Mouse (Mus musculus) embryonic facial prominence, embryonic 10.5 days (tissue): Measurements from ENCODE around the gene Cacna1c. TPM values are rescaled to one million over a fixed set of nuclear protein-coding genes. Genes with fewer than 3 reads are reported as not detected.

Source experiments
- DNase-seq: peaks from one replicate; pipeline ENCODE4 v3.0.0-alpha.2; 2017; ENCODE audit warnings: low spot score
- H3K27ac ChIP-seq: fragments of 300-500 bp; sonication (generic); replicated peaks from 2 replicates; pipeline ENCODE4 v1.5.1; 2016; ENCODE audit warnings: mild to moderate bottlenecking
- H3K27me3 ChIP-seq: fragments of 300-500 bp; sonication (generic); replicated peaks from 2 replicates; pipeline ENCODE4 v1.6.1; 2016; ENCODE audit warnings: low read depth, mild to moderate bottlenecking; ENCODE audit not compliant: poor library complexity, severe bottlenecking
- H3K36me3 ChIP-seq: fragments of 300-500 bp; sonication (generic); replicated peaks from 2 replicates; pipeline ENCODE4 v1.6.1; 2016; ENCODE audit warnings: mild to moderate bottlenecking, moderate library complexity
- H3K4me1 ChIP-seq: fragments of 300-500 bp; sonication (generic); 2 replicates; pipeline ENCODE4 v1.6.1; 2016
- H3K4me3 ChIP-seq: fragments of 300-500 bp; sonication (generic); 2 replicates; pipeline ENCODE4 v1.5.1; 2016; ENCODE audit warnings: mild to moderate bottlenecking, moderate library complexity
- H3K9me3 ChIP-seq: fragments of 300-500 bp; sonication (generic); 2 replicates; pipeline ENCODE4 v1.6.1; 2016; ENCODE audit warnings: mild to moderate bottlenecking
- WGBS: fragments of 180-500 bp; shearing (Covaris S2); methylation state at CpG from one replicate; pipeline ENCODE4 v1.1.7; 2016; 5-methylcytosine and 5-hydroxymethylcytosine counted together
- polyA plus RNA-seq: library from polyadenylated mRNA; unstranded; fragments of >200 nt; fragmentation: Nextera tagmentation; extraction: Ambion mirVana; gene quantifications from 2 replicates; pipeline ENCODE4 v1.2.1, GENCODE M21; 2016

The Cacna1c gene
- polyA plus RNA-seq, 1 experiment from 2014 or later, result 4.9 TPM

DNA sequence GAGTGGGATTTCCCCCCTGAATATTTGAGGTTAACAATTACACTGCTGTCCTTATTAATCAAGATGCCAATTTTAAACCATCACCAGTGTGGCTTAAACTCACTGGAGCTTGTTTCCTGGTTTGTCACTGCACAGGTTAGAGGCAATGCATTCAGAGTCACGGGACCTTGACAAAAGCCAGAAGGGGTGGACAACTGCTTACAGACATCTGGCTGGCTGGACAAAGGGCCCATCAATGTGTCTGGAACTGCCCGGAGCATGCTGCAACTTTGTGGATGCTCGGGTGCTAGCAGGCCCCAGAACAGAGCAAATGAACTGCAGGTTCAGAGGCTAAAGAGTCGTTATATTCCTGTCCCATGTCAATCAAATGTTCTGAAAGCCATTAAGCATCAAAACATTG, 456.9 kb downstream of the Cacna1c start:
- Histone ChIP-seq H3K9me3 (no peaks in the 10 kb centered on the region), H3K27ac (no peak overlapping the region), H3K4me3 (no peak overlapping the region), H3K36me3 (no peaks in the 10 kb centered on the region), H3K27me3 (no peaks in the 10 kb centered on the region), H3K4me1 (no peaks in the 10 kb centered on the region)
- 69% methylated on average over 4 of the region's 4 CpGs for WGBS
- DNase-seq, result no peak

DNA sequence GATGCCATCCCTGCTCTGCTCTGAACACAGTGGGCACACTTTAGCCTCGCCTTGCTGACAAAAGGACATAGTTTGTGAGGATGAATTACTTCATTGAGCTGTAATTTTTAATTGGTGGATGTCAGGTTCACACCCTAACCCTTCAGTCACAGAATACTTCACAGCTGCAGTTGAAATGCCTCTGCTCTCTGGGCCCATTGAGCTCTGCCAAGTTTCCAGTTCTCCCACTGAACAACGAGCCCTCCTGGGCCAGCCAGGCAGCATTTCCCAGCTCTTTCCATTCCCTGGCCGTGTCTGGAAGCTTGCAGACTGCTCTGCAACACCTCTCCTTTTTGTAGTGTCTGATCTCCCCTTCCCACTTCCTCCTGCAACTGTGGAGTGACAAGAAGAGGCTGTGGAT, 457.6 kb downstream of the Cacna1c start:
- 69% methylated on average over 3 of the region's 3 CpGs for WGBS
- Histone ChIP-seq H3K27me3 (no peaks in the 10 kb centered on the region), H3K4me1 (no peaks in the 10 kb centered on the region), H3K9me3 (no peaks in the 10 kb centered on the region), H3K27ac (no peak overlapping the region), H3K4me3 (no peak overlapping the region), H3K36me3 (no peaks in the 10 kb centered on the region)
- no peak for DNase-seq

DNA sequence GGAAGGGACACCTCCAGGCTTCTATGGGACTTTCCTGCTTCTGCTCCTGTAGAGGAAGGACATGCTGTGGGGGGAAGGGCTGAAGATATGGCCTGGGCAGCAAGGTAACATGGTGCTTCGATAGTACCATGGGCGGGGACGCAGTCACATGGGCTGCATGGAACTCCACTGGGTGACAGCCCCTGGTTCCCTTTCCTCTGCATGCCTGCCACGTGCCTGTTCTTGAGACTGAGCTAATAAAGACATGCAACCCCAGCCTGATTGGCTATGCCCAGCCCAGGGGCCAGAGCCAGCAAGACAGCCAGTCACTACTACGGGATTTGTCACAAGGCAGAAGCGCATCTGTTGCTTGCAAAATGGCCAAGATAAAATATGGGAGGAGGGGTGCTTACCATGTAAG, 459.1 kb downstream of the Cacna1c start:
- Histone ChIP-seq H3K27me3 (no peaks in the 10 kb centered on the region), H3K4me3 (no peak overlapping the region), H3K27ac (no peak overlapping the region), H3K9me3 (no peaks in the 10 kb centered on the region), H3K36me3 (no peaks in the 10 kb centered on the region), H3K4me1 (no peaks in the 10 kb centered on the region)
- WGBS, result 85% methylated on average over 6 of the region's 6 CpGs
- DNase-seq, result no peak

DNA sequence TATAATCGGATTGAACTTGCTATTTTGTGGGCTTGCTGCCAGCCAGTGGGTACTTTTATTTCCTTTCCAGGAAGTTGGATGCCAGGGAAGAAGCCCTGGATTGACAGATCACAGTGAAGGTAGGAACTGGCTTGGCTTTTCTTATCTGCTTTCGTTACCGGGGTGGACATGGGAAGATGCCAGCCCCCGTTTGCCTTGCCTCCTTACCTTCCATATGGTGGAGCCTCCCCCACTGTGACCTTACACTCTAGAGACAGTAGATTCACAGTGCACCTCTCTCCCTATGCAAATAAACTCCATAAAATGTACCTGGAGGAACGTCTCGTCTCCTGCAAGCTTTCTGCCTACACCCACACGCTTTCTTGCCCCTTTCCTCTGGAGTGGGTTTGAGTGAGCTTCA, 459.7 kb downstream of the Cacna1c start:
- Histone ChIP-seq H3K4me3 (no peak overlapping the region), H3K4me1 (no peaks in the 10 kb centered on the region)
- WGBS, result 89% methylated on average over 7 of the region's 7 CpGs

DNA sequence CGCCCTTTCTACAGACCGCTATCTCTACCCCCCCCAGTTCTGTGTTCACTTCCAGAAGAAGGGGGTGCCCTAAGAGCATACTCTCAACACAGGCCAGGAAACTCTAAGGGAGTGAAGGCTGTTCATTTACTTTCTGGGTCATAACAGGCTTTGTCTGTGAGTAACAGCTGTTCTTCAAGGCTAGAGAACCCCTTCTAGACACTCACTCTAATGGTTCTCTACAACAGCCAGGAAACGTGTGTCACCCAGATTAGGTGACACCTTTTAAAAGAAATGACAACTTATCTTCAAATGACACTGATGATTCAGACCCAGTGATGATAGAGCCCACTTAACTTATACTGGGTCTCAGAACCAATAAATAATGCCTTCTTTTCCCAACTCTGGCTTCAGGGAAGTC, 461.1 kb downstream of the Cacna1c start:
- Histone ChIP-seq H3K27me3 (no peaks in the 10 kb centered on the region), H3K4me3 (no peak overlapping the region), H3K27ac (no peak overlapping the region), H3K4me1 (no peaks in the 10 kb centered on the region), H3K36me3 (no peaks in the 10 kb centered on the region), H3K9me3 (no peaks in the 10 kb centered on the region)
- DNase-seq, result no peak
- 89% methylated on average over 3 of the region's 3 CpGs for WGBS

More for the DNA sequence above, 459.7 kb downstream of the Cacna1c start:
- no peaks in the 10 kb centered on the region for H3K9me3 ChIP-seq
- no peaks in the 10 kb centered on the region for H3K27me3 ChIP-seq
- no peaks in the 10 kb centered on the region for H3K36me3 ChIP-seq
- DNase-seq, result no peak
- no peak overlapping the region for H3K27ac ChIP-seq

DNA sequence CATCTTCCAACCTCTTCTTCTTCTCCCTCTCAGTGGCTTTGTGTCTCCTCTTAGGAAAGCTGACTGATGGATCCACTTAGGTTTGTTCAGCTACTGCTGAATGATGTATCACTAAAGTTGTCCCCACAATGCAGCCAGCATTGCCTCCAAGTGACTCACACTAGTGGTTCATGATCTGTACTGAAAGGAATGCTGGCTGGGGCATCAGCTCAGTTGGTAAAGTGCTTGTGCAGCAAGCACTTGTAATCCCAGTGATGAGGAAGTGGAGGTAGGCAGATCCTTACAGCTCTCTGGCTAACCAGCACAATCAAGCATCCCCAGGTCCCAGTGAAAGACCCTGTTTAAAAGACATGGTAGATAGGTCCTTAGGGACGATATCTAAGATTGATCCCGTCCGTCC, 464.3 kb downstream of the Cacna1c start:
- 96% methylated on average over 3 of the region's 3 CpGs for WGBS
- DNase-seq, result no peak
- peaks cover 6% of the 10 kb centered on the region; the same call in 1 of the 2 replicates for H3K36me3 ChIP-seq
- H3K27me3 ChIP-seq, result no peaks in the 10 kb centered on the region
- H3K4me3 ChIP-seq, result no peak overlapping the region
- H3K9me3 ChIP-seq, result no peaks in the 10 kb centered on the region
- H3K4me1 ChIP-seq, result no peaks in the 10 kb centered on the region
- H3K27ac ChIP-seq, result no peak overlapping the region

DNA sequence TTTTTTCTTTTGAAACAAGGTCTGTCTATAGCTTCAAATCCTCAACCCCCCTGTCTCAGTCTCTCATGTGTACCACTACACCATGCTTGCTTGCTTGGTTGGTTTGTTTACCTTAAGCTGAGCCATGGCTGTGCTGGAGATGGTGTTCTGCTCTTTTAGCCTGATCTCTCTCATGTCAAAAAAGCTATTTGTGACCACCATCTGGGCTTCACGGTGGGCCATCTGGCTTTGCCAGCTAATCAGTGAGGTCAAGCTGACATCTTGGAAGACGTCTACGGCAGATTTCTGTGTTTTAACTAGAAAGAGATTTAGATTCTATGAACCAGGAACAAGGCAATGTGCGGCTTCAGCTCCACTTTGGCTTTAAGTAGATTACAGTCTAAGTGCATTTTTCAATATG, 471.3 kb downstream of the Cacna1c start:
- Histone ChIP-seq H3K27me3 (no peaks in the 10 kb centered on the region), H3K27ac (no peak overlapping the region), H3K4me1 (no peaks in the 10 kb centered on the region), H3K4me3 (no peak overlapping the region), H3K9me3 (no peaks in the 10 kb centered on the region), H3K36me3 (peaks cover 6% of the 10 kb centered on the region; the same call in 1 of the 2 replicates)
- DNase-seq, result no peak
- 80% methylated on average over 4 of the region's 4 CpGs for WGBS

DNA sequence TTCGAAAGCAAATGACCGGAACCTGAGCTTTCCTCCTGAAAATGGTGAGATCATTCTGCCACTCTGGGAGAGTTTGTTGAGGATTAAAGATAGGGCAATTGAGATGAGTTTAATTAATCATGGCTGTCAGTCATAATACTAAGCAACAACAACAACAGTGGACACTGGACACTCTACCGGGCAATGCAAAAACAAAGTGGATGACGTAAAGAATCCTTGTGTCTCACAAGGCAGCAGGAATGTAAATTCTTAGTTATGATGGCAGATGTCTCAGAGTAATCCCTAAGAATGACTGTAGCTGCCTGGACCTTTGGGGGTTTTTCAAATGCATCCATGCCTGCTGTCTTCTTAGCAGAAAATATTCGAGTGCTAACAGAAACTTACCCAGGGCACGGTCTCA, 471.8 kb downstream of the Cacna1c start:
- WGBS, result 86% methylated on average over 6 of the region's 6 CpGs
- H3K27ac ChIP-seq, result no peak overlapping the region
- no peak for DNase-seq
- no peaks in the 10 kb centered on the region for H3K27me3 ChIP-seq
- no peaks in the 10 kb centered on the region for H3K4me1 ChIP-seq
- no peak overlapping the region for H3K4me3 ChIP-seq
- no peaks in the 10 kb centered on the region for H3K9me3 ChIP-seq
- peaks cover under 1% of the 10 kb centered on the region; the same call in 1 of the 2 replicates for H3K36me3 ChIP-seq

DNA sequence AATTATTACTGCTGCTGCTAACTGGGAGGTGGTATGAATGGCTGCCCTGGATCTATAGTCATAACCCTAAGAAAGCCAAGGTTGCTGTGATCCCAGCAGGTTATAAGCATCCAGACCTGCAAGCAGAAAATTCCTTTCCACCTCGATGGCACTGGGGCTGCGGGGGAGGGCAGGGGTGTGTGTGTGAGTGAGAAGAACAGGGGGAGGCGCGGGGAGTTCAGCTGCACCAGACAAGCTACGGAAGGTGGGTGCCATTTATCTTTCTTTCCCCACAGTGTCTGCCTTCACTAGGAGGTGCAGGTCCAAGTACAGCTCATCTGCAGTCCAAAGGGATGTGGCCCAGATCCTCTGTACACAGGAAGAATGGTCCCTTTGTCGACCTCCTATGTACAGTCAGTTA, 473.9 kb downstream of the Cacna1c start:
- WGBS, result 79% methylated on average over 6 of the region's 6 CpGs
- H3K27me3 ChIP-seq, result no peaks in the 10 kb centered on the region
- H3K27ac ChIP-seq, result no peak overlapping the region
- no peak for DNase-seq
- no peaks in the 10 kb centered on the region for H3K9me3 ChIP-seq
- H3K4me1 ChIP-seq, result no peaks in the 10 kb centered on the region
- no peak overlapping the region for H3K4me3 ChIP-seq
- H3K36me3 ChIP-seq, result no peaks in the 10 kb centered on the region

DNA sequence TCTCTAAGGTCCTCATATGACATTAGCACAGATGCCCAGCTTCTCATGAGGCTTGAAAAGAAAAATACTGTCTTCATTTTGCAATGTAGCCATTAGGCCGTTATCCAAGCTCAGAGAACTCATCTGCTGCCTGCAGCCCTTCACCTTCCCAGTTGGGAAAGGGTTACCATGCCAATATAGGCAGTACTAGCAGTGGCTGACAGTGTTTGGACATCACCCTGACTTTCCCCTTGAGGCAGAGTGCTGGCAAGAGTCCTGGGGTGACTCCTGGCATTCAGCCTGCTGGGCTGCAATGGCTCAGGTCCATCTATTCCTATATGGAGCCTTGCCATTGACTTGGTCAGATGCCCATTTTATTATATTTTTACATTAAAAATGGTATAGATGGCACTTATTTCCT, 476.7 kb downstream of the Cacna1c start:
- no peak overlapping the region for H3K27ac ChIP-seq
- DNase-seq, result no peak
- 95% methylated on average over 1 of the region's 1 CpGs for WGBS

DNA sequence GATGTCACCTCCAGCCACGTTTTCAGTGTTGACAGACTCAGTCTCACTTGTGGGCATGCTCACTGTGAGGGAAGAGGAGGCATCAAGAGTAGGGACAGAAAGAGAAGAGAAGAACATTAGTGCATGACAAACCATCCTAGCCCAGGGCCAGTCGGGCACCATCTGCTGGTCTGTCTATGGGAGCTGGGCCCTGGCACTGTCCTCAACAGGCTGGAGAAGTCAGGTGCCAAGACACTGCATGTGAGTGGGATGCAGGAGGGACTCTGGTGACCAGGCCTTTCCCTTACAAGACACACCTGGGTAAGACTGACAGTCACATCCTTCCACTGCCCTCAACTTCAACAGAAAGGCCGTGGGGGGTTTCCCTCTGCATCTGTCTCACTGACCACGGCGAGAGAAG, 482.9 kb downstream of the Cacna1c start:
- Histone ChIP-seq H3K27me3 (no peaks in the 10 kb centered on the region), H3K4me3 (no peak overlapping the region), H3K4me1 (peaks cover 3% of the 10 kb centered on the region; the same call in 1 of the 2 replicates), H3K36me3 (no peaks in the 10 kb centered on the region), H3K27ac (no peak overlapping the region), H3K9me3 (no peaks in the 10 kb centered on the region)
- WGBS, result 90% methylated on average over 5 of the region's 5 CpGs
- DNase-seq, result no peak

More for the DNA sequence above, 476.7 kb downstream of the Cacna1c start:
- peaks cover 3% of the 10 kb centered on the region; the same call in 1 of the 2 replicates for H3K4me1 ChIP-seq
- no peaks in the 10 kb centered on the region for H3K9me3 ChIP-seq
- H3K36me3 ChIP-seq, result no peaks in the 10 kb centered on the region
- H3K27me3 ChIP-seq, result no peaks in the 10 kb centered on the region
- H3K4me3 ChIP-seq, result no peak overlapping the region

DNA sequence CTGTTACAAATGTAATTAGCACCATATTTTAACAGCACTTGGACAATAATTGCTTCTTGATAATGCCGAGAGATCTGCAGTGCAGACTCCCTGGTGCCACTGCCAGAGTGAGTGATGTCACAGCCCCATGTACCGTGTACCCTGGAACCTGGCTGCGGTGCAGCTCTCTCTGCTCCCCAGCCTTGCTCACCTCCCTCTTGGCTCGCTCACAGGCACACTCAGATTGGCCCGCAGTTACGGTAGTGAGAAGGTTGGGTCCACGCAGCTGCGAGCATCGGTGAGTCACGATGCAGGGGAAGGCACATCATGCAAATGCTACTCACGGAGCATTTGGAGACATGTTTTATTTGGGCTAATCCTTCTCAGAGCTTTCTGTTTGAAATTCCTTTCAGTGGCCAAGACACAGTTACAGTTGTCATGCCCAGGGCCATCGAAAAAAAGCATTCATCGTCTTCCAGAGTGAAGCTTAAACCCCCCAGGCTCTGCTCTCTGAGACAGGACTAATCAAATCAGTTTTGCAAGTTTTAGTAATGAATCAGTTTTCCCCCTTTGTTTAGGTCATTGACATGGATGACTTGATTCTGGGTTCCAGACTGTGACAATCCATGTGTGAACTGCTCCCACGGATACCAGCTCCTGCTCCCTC, 484.4 kb downstream of the Cacna1c start:
- Histone ChIP-seq H3K27ac (no peak overlapping the region), H3K4me1 (peaks cover under 1% of the 10 kb centered on the region; the same call in 1 of the 2 replicates), H3K36me3 (no peaks in the 10 kb centered on the region), H3K9me3 (no peaks in the 10 kb centered on the region), H3K4me3 (no peak overlapping the region), H3K27me3 (no peaks in the 10 kb centered on the region)
- 87% methylated on average over 14 of the region's 14 CpGs for WGBS
- no peak for DNase-seq

DNA sequence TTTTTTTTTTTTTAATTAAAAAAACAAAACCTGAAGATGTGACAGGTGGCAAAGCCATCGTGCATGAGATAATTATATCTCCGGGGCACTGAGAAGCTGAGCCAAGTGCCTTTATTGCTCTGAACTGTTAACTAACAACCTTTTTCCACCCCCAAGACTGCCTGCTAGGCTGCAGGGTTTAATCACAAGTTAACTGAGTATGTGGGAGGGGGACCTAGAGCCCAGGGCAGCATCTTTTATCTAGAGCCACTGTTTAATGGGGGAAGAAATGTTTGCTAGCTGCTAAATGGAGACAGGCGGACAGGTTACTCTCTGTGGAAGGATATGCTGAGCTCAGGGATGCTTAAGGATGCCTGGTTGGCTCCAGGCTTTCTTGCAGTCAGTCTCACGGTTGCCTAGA, 489.2 kb downstream of the Cacna1c start:
- H3K9me3 ChIP-seq, result no peaks in the 10 kb centered on the region
- H3K4me3 ChIP-seq, result no peak overlapping the region
- WGBS, result 87% methylated on average over 4 of the region's 4 CpGs
- H3K27ac ChIP-seq, result no peak overlapping the region
- no peaks in the 10 kb centered on the region for H3K36me3 ChIP-seq
- no peaks in the 10 kb centered on the region for H3K4me1 ChIP-seq
- no peaks in the 10 kb centered on the region for H3K27me3 ChIP-seq
- no peak for DNase-seq
